Mouse (Mus musculus) heart, adult 2 months (tissue): ENCODE measurements at regions not wholly inside any gene's neighbourhood (a gene's known extent, or its start where the extent isn't known, plus 50 kb on each side); places are given as distances from the start of the nearest gene placed in this dataset.

Experiments
- CTCF ChIP-seq: fragments of 200-600 bp; IDR thresholded peaks from 2 replicates; pipeline ENCODE4 v1.8.1; 2022; ENCODE audit warnings: antibody characterized with exemption, mild to moderate bottlenecking, moderate library complexity
- EP300 ChIP-seq: fragments of 200-500 bp; IDR thresholded peaks from 2 replicates; pipeline ENCODE4 v1.6.1; 2011; ENCODE audit warnings: low read depth, low read length, control low read depth; ENCODE audit not compliant: insufficient read depth
- POLR2A ChIP-seq: fragments of 200-500 bp; IDR thresholded peaks from 2 replicates; pipeline ENCODE4 v1.6.1; 2011; ENCODE audit warnings: mild to moderate bottlenecking, low read depth, low read length, control low read depth; ENCODE audit not compliant: insufficient read depth

- no peak for TF ChIP-seq CTCF
- no peak for TF ChIP-seq EP300
- TF ChIP-seq POLR2A = no peak
Observed at GRCm38 (mm10) chr3:119950721-119951120, 166.5 kb upstream of the Ptbp2 start.
